Mouse (Mus musculus) left cerebral cortex, postnatal 4 days (tissue): ENCODE measurements around the gene Rcan3. TPM values are rescaled to one million over a fixed set of nuclear protein-coding genes. Genes with fewer than 3 reads are reported as not detected.

Source experiments
- DNase-seq: peaks from one replicate; pipeline ENCODE4 v3.0.0-alpha.2; 2022
- intact Hi-C: fragments of 180-260 bp; cut with DNase I; formaldehyde crosslinking; loops from one replicate; pipeline ENCODE4 v1.15.1; 2025
- total RNA-seq, 2 experiments: library from RNA; stranded (reverse); gene quantifications; 2 replicates each; pipeline ENCODE4 v1.2.3; 2021

Rcan3 gene
- 10 to 100 TPM; 55.4 to 69.4 TPM for total RNA-seq

DNA sequence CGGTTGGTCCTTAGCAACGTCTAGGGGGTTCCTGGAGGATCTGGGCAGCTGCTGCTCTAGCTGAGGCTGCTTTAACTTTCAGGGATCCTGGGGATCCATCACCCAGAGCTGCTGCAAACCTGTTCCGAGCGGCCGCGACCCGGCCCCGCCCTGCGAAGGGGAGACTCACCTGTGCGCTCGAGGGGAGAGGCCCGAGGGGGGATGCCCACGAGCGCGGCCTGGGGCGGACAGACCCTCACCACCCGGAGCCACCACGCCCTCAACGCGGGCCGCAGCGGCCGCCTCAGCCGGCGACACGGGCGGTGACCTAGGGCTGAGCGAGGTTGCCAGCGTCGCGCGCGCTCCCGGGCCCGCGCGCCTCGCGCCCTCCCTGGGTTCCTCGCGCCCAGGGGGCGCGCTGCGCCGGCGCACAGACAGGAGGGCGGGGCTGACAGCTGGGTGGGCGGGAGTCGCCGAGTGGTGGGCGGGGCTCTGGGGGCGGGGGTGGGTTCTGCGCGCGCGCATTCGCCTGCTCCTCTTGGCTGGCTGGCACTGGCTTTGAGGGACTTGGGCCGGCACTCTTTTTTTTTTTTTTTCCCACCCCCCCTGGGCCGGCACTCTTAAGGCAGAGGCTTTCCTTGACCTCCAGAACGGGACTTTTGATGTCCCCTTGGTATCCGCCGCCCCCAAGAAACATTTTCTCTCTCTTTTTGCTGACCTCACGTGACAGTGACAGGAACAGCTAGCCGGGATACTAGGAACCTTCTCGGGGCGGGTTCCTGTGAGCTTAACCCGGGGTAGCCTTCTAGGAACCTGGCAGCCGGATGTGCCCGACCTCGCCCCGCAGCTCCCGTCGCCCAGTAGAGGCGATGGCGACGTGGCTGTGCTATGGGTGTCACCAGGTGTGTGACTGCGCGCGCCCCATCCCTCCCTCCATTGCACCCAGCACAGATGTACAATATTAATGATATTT, at the start of gene Rcan3:
Gene Rcan3, minus strand, starts transcription at position 411 of the 952 bp plus-strand sequence.
- peak; percentile 90 for DNase-seq
- intact Hi-C loops = no loop called here

DNA sequence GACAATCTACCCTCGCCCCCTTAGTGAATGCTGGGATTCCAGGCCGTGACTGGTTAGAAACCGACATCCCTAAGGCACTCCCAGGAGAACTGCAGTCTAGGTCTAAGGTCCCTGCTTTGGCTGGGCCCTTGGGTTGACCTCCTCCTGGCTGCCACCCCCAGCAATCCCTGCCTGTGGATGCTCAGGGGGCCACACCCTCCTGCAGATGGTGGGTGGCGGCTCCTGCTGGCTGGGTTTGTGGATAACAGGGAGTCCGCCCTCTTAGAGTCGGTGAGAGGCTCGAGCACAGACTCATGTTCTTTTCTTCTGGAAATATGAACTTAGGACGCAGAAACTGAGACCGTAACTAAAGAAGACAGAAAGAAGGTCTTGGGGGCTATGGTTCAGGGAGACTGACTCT, 46.7 kb upstream of the Rcan3 start:
- intact Hi-C loops = no loop called here

DNA sequence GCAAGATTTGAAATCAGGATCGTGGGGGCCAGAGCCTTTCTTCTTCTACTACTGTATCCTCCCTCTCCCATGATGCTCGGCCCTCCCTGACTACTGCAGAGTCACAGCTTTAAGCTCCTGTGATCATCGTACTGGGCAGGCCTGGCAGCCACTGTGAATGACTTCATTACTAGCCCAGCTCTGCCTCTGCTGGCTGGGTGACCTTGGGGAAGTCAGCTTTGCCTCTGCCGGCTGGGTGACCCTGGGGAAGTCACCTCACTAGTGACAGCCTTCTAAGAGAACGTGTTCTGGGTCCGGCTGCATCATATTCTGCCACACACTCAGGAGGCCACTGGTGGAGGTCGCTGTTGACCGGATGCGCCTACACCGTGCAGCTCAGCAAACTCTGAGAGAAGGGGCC, 44.2 kb upstream of the Rcan3 start:
- no peak for DNase-seq
- intact Hi-C loops = no loop called here

More for the DNA sequence above, 46.7 kb upstream of the Rcan3 start:
- DNase-seq = no peak

DNA sequence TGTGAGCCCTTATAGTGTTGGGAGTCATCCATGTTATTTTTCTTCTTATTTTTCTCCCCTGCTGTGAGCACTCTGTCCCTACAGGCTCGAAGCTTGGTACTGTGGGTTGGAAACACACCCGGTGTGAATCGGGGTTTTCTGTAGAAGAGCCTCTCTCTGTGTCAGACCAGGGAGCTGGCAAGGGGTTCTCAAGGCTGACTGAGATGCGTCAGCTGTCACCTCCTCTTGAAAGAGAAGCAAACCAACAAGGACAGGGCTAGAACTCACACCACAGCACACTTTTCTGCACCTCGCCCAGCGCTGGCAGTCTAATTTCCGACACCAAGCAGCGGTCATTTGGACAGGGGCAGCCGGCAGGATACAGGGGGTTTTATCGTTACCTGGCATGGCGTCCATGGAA, 29.8 kb upstream of the Rcan3 start:
- intact Hi-C loops = no loop called here
- DNase-seq = no peak

DNA sequence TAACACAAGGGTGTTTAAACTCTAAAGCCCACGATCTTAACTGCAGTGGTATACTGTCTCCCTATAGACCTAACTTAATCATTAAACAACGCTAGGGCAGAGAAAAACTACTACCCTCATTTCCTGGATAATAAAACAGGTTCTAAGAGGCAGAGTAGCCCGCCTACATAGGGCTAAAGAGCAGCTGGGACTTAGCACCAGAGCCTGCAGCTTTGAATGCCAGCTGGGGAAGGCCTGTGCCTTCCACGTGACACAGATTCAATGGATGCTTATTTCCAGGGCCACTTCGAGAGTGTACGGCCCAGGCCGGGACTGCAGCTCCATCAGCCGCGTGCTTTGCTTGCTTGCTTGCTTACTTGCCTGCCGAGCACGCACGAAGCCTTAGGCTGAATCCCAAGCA, 19.9 kb upstream of the Rcan3 start:
- DNase-seq = no peak
- intact Hi-C loops = no loop called here

DNA sequence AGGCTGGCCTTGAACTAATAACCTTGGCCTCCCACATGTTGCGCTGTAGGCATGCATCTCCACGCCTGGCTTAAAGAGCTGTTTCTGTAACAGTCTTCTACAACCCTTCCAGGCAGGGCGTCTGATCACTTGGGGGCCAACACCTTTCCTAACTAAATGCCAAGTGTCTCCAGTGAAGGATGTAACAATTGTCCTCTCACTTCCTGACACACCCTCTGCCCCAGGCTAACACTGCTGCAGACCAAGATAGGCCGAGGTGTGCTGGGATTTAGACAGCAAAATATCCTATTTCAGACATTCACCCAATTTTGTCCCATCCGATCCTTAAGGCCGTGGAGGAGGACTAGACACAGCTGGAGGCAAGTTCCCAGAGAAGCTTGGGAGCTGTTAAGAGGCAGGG, 19.5 kb upstream of the Rcan3 start:
- intact Hi-C loops = no loop called here
- no peak for DNase-seq

DNA sequence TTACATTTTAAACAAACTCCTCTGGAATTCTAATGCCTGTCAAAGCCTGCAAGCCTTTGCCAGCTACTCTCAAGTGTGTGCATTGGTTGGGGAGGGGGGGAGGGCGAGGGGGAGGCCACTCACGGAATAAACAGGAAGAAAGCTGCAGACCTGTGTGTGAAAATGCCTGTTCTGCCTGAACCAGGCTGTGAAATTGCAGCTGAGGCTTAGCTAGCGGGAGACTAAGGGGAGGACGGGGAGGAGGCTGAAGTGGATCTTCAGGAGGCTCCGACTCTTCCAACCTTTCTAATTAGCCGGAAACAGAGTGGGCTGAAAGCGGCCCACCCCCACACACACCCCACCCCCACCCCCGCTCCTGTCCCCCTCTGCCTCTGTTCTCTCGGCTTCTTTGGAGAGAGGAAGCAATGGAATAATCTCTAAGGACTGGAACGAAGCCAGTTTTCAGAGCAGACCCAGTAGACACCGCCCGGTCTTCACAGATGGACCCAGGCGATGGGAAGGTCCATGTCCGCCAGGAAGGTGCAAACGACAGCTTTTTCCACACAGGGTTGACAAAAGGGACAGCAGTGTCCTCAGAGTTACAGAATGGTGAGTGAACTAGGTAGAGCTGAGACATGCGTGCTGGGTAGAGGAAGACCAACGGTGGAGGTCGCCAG, 17.8 kb upstream of the Rcan3 start:
- intact Hi-C loops = no loop called here

DNA sequence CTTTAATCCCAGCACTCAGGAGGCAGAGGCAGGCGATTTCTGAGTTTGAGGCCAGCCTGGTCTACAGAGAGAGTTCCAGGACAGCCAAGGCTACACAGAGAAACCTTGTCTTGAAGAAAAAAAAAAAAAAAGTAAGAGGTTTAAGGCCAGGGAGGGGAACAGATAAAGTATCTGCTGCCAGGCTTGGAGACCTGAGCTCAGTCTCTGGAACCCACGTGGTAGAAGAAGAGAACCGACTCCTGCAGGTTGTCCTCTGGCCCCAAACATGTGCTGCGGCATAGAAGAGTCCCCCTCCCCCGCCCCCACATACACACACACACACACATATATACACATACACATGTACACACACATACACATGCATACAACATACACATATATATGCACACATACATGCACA, 8.8 kb upstream of the Rcan3 start:
- intact Hi-C loops = no loop called here

More for the DNA sequence above, 17.8 kb upstream of the Rcan3 start:
- DNase-seq = no peak

DNA sequence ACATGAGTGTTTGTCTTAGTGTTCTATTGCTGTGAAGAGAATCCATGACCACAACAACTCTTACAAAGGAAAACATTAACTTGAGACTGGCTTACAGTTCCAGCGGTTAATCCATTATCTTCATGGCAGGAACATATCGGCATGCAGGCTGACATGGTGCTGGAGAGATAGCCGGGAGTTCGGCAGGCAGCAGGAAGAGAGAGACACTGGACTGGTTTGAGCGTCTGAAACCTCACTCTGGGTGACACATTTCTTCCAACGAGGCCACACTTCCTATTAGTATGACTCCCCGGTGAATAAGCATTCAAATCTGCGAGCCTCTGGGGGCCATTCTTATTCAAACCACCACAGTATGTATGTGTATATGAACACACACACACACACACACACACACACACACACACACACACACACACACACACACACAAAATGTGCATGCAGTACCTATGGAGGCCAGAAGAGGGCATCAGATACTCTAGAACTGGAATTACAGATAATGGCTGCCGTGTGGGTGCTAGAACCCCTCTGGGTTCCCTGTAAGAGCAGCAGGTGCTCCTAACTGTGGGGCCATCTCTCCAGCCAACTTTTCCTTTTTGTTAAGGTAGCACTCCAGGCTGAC, 6.4 kb upstream of the Rcan3 start:
- no peak for DNase-seq
- intact Hi-C loops = no loop called here

More for the DNA sequence above, 8.8 kb upstream of the Rcan3 start:
- no peak for DNase-seq

DNA sequence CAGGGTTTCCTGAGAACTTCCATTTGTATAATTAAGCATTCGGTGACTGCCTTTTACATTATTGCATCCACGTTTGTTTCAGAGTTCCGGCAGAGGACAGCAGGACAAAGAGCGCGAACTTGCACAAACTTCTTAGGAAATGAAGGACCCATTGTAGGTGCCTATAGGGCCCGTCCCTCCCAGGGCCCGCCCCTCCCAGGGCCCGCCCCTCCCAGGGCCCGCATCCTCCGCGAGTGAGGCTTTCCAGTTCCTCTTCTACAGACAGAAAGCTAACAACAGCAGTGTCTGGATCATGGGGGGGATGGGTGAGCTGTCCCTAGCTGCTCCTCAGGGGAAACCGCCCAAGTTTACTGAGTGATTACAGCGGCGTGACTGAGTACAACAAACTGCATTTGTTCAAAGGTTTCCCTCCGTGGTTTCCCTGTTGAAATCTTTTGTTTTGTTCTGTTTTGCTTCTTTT, 5.6 kb upstream of the Rcan3 start:
- peak; percentile 24 for DNase-seq
- intact Hi-C loops = no loop called here

DNA sequence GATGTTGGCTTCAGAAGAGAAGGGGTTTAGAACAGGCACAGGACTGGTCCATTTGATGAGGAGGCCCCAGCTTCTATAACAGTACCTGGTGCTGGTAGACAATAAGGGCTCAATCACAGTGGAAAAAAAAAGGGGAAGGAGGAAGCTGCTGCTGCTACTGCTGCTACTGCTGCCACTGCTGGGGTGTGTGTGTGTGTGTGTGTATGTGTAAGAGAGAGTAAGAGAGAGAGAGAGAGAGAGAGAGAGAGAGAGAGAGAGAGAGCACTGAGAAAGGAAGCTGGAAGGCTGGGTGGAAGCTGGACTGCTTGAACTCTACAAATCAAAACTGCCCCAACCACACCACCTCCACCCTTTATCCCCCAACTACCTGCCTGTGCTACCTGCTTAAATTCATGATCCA, 4.3 kb upstream of the Rcan3 start:
- intact Hi-C loops = no loop called here
- DNase-seq = no peak

DNA sequence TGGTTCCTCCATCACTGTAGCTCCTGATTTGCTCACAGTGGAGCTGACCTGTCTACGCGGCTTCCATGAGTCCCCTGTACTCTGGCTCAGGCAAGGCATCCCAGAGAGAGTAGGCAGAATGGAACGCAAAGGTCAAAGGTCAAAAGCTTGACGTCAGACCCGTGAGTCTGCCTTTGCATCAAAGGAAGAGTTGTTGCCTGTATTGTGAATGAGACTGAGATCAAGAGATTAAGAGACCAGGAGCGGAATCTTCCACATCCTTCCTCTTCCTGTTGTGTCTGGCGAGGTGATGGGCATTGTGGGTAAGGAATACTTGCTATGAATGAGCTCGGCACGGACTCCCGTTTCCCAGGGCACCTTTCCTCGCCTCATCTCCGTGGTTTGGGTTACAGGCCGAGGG, 2.6 kb upstream of the Rcan3 start:
- intact Hi-C loops = no loop called here
- DNase-seq = no peak

DNA sequence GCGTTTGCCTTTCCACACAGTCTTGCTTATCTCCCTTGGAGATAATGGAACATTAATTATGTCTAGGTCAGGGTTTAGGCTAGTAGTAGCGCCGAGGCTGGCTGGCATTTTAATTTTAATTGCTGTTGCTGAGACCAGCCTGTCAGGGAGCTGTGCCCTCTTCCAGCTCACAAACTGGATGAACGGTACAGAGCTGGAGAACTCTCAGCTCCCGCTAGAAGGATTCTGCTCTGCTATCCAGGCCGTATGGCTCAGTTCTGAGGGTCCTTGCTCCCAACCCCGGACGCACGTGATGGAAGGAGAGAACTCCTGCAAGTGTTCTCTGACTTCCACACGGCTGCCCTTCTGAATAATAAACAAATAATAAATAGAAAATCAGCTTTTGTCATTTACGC, 739 bp upstream of the Rcan3 start:
- no peak for DNase-seq
- intact Hi-C loops = no loop called here

DNA sequence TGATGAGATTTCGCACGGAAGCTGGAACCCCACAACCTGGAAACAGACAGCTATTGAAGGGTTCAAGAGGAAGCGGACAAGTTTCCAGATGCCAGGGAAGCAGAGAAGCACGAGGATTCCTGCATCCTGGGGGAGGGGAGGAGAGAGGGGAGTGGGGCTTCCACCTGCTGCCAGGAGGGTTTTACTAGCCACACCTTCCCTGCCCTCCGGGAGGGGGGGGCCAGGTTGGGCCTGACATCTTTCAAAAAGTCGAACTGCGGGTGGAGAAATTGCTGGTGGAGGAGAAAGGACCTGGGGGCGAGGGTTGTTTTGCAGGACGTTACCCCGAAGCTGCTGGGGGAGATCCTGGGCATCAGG, 589 bp downstream of the Rcan3 start:
- DNase-seq = peak; percentile 29
- intact Hi-C loops = no loop called here

DNA sequence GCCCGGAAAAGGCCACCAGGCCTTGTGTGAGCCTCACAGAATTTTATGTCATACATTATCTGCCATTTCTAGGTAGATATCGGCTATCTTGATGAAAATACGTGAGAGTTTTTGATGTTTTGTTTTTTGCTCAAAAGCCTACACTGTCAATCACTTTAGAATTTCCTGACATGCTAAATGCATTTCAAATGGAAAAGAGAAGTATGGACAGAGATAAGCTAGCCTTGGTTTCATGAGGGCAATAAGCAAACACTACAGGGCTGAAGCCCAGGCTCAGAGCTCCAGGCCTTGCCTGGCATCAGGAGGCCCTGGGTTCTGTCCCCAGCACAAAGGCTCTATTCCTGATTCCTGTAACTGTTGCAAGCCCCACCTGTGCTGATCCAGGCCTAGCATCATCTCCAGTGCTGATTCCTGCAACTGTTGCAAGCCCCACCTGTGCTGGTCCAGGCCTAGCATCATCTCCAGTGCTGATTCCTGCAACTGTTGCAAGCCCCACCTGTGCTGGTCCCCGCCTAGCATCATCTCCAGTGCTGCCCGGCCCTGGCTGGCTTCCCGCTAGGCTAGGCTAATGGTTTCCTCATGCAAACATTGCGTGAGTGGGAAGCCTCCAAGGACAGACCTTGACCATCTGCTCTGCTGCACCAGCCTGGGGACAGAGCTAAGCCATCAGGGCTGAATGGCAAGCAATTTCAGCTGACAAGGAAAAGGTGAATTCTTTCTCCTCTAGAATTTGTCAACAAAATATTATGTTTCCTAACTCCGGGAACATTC, 3.5 kb downstream of the Rcan3 start:
- intact Hi-C loops = no loop called here
- DNase-seq = peak; percentile 31

DNA sequence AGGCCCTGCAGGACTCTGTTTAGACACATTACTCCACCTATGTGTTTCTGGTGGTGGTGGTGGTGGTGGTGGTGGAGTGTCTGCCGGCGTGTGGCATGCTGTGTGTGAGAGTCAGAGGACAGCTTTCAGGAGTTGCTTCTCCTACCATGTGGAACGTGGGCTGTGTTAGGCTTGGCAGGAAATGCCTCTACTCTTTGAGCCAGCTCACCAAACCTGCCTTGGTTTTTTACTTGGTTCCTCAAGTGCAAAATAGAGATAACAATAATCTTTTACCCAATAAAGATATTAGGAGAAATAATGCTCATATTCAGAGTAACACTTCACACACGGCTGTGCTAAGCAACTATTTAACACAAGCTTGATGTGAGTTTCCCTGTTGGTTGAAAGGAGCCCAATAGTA, 4.3 kb downstream of the Rcan3 start:
- intact Hi-C loops = no loop called here
- no peak for DNase-seq

DNA sequence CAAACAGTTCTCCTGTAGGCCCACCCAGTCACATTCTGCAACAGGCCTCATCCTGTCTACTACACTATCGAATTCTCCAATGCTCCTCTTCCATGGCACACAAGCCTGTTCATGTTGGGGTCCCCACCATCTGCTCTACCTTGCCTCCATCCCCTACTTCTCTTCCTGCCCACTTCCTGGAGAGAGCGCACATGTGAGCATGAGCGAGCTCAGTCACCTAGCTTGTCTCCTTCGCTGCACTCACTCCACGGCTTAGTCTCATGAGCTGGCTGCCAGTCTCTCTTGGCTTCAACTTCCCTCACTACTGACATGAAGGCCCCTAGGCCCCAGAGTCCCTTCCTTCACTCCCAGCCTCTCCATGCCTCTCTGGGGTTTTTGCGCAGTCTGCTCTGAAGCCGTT, 7.1 kb downstream of the Rcan3 start:
- intact Hi-C loops = no loop called here
- DNase-seq = no peak

DNA sequence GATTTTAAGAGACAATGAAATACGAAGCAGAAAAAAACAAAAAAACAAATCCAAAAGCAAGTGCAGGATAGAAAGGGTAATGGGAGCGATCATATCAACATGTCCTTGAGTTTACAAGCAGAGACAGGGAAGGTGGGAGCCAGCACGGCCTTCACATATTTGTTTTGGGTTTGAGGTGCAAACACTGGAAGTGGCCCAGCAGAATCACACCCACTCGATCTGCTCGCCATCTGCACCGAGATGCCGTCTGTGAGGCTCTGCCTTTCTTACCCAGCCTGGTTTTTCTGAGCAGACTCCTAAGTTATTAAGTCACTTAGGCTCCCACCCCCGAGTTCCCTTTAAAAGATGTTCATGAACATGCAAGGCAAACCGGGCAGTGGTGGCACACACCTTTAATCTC, 8.0 kb downstream of the Rcan3 start:
- intact Hi-C loops = no loop called here
- no peak for DNase-seq

DNA sequence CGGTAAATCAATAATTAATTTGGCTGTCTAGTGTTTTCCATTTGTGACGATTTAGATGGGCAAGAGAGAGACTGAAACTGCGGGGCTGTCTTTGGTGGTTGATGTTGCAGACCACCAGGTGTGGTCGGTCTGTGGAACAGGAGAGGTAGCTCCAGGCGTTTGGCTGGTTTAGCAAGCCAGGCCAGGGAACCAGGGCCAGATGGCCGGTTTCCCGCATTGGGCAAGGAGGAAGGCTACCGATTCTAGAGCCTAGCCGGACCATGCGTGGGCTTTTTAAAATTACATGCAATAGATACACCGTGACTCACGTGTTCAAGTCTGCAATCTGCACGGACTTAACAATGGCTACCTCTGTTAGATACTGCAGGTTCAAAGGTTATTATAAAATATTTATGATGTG, 12.7 kb downstream of the Rcan3 start:
- no peak for DNase-seq

DNA sequence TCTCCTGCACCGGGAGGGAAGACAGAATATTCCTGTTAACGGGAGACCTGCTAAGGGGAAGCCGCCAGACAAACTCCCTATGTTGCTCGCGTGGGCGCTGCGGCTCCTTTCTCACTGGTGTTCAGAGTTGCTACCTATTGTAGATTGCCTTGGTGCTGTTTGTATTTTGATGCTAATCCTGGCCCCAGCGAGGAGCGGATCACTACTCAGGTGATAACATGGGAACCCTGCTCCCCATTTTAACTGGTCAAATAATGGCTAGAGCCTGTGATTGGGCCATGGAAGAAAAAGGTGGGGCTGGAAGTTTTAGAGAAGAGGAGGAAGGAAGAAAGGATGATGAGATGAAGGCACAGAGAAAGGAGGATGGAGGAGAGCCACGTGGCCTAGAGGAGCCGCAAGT, 13.2 kb downstream of the Rcan3 start:
- intact Hi-C loops = no loop called here
- DNase-seq = no peak

More for the DNA sequence above, 12.7 kb downstream of the Rcan3 start:
- intact Hi-C loops = no loop called here

DNA sequence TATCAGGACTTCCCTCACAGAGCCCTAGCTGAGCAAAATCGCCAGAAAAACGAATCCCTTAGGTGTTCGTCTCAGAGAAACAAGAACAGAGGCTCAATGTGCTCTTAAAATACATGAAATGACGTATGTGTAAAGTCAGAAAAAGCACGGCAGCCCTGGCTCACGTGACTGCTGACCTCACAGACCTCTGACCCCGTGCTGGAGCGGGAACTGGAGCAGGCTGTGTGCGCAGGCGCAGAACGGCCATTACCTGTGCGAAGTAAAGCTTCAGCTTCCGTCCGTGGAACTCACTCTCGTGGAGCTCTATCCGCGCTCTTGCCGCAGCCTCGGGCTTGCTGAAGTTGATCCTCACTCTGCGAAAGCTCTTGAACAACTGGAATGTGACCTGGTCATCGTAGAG, 13.7 kb downstream of the Rcan3 start:
- DNase-seq = no peak
- intact Hi-C loops = no loop called here
